Mouse (Mus musculus) CH12.LX (cell line): ENCODE results near the gene 6330409D20Rik.

Experiments
- CTCF ChIP-seq, 2 experiments: IDR thresholded peaks in 1 of 2; conservative IDR thresholded peaks in 1 of 2; 2 replicates each; pipeline ENCODE4 v1.5.1; 2011 to 2012; ENCODE audit warnings: low read depth in 2 of 2, low read length in 2 of 2, improper control_type of control experiment in 1 of 2, inconsistent platforms in 1 of 2, mild to moderate bottlenecking in 1 of 2, moderate library complexity in 1 of 2
- E2F4 ChIP-seq: IDR thresholded peaks from 2 replicates; pipeline ENCODE4 v1.6.1; 2011; ENCODE audit warnings: low read depth, low read length, improper control_type of control experiment; ENCODE audit not compliant: insufficient replicate concordance
- MAFK ChIP-seq: IDR thresholded peaks from 2 replicates; pipeline ENCODE4 v1.6.1; 2011; ENCODE audit warnings: low read length, improper control_type of control experiment; ENCODE audit not compliant: insufficient replicate concordance
- MAX ChIP-seq: IDR thresholded peaks from 2 replicates; pipeline ENCODE4 v1.6.1; 2011; ENCODE audit warnings: low read length, improper control_type of control experiment
- POLR2A ChIP-seq: IDR thresholded peaks from 2 replicates; pipeline ENCODE4 v1.6.1; 2011; ENCODE audit warnings: low read depth, mild to moderate bottlenecking, improper control_type of control experiment, low read length
- RAD21 ChIP-seq: IDR thresholded peaks from 2 replicates; pipeline ENCODE4 v1.6.1; 2011; ENCODE audit warnings: low read depth, mild to moderate bottlenecking, low read length, improper control_type of control experiment, moderate library complexity
- SIN3A ChIP-seq: IDR thresholded peaks from 2 replicates; pipeline ENCODE4 v1.6.1; 2012; ENCODE audit warnings: low read length, improper control_type of control experiment, inconsistent platforms

DNA sequence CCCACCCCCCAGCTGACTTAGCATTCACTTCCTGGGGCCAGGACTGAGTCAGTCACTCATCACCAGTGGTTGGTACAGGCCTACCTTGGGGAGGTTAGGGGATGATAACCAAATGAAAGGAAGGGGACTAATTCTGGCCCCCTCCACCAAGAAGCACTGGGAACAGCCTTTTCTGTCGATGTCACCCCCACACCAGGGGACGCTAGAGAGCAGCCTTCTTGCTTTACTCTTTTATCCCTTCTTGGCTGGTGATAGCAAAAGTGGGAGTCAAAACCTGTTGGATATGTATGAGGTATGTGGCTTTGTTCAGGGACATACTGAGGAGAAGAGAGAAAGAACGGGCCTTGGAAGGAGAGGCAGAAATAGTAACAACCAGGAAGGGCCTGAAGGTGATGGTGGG is 22.5 kb upstream of the 6330409D20Rik start:
- TF ChIP-seq RAD21 (no peak; the same call in 1 of the 2 replicates), MAX (no peak), E2F4 (no peak), CTCF (conservative IDR thresholded peaks at IDR 0.05 in 1 of 2, IDR thresholded peaks at IDR 0.05 in 1 of 2; ENCODE audit: low read depth in 2 of 2, low read length in 2 of 2) (peak; percentile 54 to 55; a peak in 3 of 4 replicates), SIN3A (no peak), POLR2A (no peak), MAFK (no peak)
